Mouse (Mus musculus) adrenal gland (tissue): ENCODE results near the gene Ehbp1.

Source experiments
- intact Hi-C: fragments of 180-260 bp; cut with DNase I; formaldehyde crosslinking; loops from one replicate; pipeline ENCODE4 v1.15.1; 2025
- long read RNA-seq, 2 experiments: library from polyadenylated mRNA; unstranded; transcript quantifications; one replicate each; pipeline ENCODE4 v2.0.0; 2020; ENCODE audit warnings: borderline replicate concordance in 1 of 2; ENCODE audit not compliant: insufficient replicate concordance in 1 of 2

The Ehbp1 gene
- long read RNA-seq, experiment 1, partial matches to known transcripts, result 1 of 3 reads
- long read RNA-seq, experiment 1, other reads (novel, unspliced or antisense), result 2 of 3 reads
- long read RNA-seq, experiment 2, partial matches to known transcripts, result 0 of 2 reads
- long read RNA-seq, experiment 2, other reads (novel, unspliced or antisense), result 2 of 2 reads

- intact Hi-C loops, result no loop called here
Measured at GRCm38 (mm10) chr11:22342242-22343207, at the start of gene Ehbp1. Gene Ehbp1, minus strand, starts transcription at chr11:22342292.

- intact Hi-C loops, result no loop called here
Measured at GRCm38 (mm10) chr11:22387472-22388098, 45.5 kb upstream of the Ehbp1 start.

- intact Hi-C loops, result no loop called here
Measured at GRCm38 (mm10) chr11:22383532-22383931, 41.4 kb upstream of the Ehbp1 start.

GRCm38 (mm10) chr11:22374811-22375210, 32.7 kb upstream of the Ehbp1 start:
- intact Hi-C loops, result no loop called here

GRCm38 (mm10) chr11:22373290-22373674, 31.2 kb upstream of the Ehbp1 start:
- intact Hi-C loops, result no loop called here

- intact Hi-C loops, result no loop called here
Measured at GRCm38 (mm10) chr11:22372609-22373289, 30.7 kb upstream of the Ehbp1 start.

GRCm38 (mm10) chr11:22369841-22370240, 27.7 kb upstream of the Ehbp1 start:
- intact Hi-C loops, result no loop called here

- intact Hi-C loops, result no loop called here
Measured at GRCm38 (mm10) chr11:22368621-22369020, 26.5 kb upstream of the Ehbp1 start.

- intact Hi-C loops, result no loop called here
Measured at GRCm38 (mm10) chr11:22366486-22366885, 24.4 kb upstream of the Ehbp1 start.

GRCm38 (mm10) chr11:22353962-22354621, 12.0 kb upstream of the Ehbp1 start:
- intact Hi-C loops, result no loop called here

GRCm38 (mm10) chr11:22349945-22350344, 7.9 kb upstream of the Ehbp1 start:
- intact Hi-C loops, result no loop called here

GRCm38 (mm10) chr11:22348536-22348910, 6.4 kb upstream of the Ehbp1 start:
- intact Hi-C loops, result no loop called here

- intact Hi-C loops, result no loop called here
Measured at GRCm38 (mm10) chr11:22347651-22348535, 5.8 kb upstream of the Ehbp1 start.

- intact Hi-C loops, result no loop called here
Measured at GRCm38 (mm10) chr11:22327302-22327910, 14.7 kb downstream of the Ehbp1 start.

GRCm38 (mm10) chr11:22317824-22318411, 24.2 kb downstream of the Ehbp1 start:
- intact Hi-C loops, result no loop called here

GRCm38 (mm10) chr11:22315801-22316200, 26.3 kb downstream of the Ehbp1 start:
- intact Hi-C loops, result no loop called here

- intact Hi-C loops, result no loop called here
Measured at GRCm38 (mm10) chr11:22301164-22301563, 40.9 kb downstream of the Ehbp1 start.

- intact Hi-C loops, result loop anchor here (10.0 kb wide), 1 partner anchor 696 kb away; the partner anchor contains the start of genes Commd1 and Gm28048
Measured at GRCm38 (mm10) chr11:22289164-22289563, 52.9 kb downstream of the Ehbp1 start.

- intact Hi-C loops, result loop anchor here (10.0 kb wide), 1 partner anchor 697 kb away; the partner anchor contains the start of genes Commd1 and Gm28048
Measured at GRCm38 (mm10) chr11:22287513-22287900, 54.6 kb downstream of the Ehbp1 start.
